Mouse (Mus musculus): ENCODE data around the gene Lrrc19. TPM values are rescaled to one million over a fixed set of nuclear protein-coding genes. Genes with fewer than 3 reads are reported as not detected.

Lrrc19 gene
- polyA plus RNA-seq, 1 experiment from 2014 or later, result 0.94 TPM

MicroRNAs within 50 kb of the gene (microRNA counts, 519-probe panel; counts per million panel counts)
- microRNA mmu-miR-872, result 2,762 counts per million, percentile 68 among the panel's probes with 10 or more counts

Small RNA genes lying within 50 kb of the gene (microRNA-seq; reads per million reads assigned to microRNA genes)
- gene Mir872, result 2,520 reads per million, percentile 84 among the genes with 10 or more reads in this experiment

Other genes starting within 250 kb of the Lrrc19 start
- gene Gm10306, start 93.6 kb downstream of the Lrrc19 start, polyA plus RNA-seq (2015; fragmentation: Nextera tagmentation; extraction: Ambion mirVana), result 0.40 TPM in 1 of 2 replicates, not detected in the other
- 17.4 and 19.0 TPM in 2 replicates for gene Caap1, start 93.3 kb downstream of the Lrrc19 start, polyA plus RNA-seq (2015; fragmentation: Nextera tagmentation; extraction: Ambion mirVana)
- gene Plaa, start 46.9 kb downstream of the Lrrc19 start, polyA plus RNA-seq (2015; fragmentation: Nextera tagmentation; extraction: Ambion mirVana), result 60.0 and 63.3 TPM in 2 replicates
- 23.3 and 24.9 TPM in 2 replicates for gene Ift74, start 35.7 kb downstream of the Lrrc19 start, polyA plus RNA-seq (2015; fragmentation: Nextera tagmentation; extraction: Ambion mirVana)
- gene Tek, start 89.1 kb upstream of the Lrrc19 start, polyA plus RNA-seq (2015; fragmentation: Nextera tagmentation; extraction: Ambion mirVana), result 11.5 TPM in 2 replicates

Data from stomach, embryonic 15.5 days (tissue).